Mouse (Mus musculus): ENCODE measurements around the gene Siglecg. TPM values are rescaled to one million over a fixed set of nuclear protein-coding genes. Genes with fewer than 3 reads are reported as not detected.

Gene Siglecg
- polyA plus RNA-seq, 1 experiment from 2014 or later = 3.5 TPM

DNA sequence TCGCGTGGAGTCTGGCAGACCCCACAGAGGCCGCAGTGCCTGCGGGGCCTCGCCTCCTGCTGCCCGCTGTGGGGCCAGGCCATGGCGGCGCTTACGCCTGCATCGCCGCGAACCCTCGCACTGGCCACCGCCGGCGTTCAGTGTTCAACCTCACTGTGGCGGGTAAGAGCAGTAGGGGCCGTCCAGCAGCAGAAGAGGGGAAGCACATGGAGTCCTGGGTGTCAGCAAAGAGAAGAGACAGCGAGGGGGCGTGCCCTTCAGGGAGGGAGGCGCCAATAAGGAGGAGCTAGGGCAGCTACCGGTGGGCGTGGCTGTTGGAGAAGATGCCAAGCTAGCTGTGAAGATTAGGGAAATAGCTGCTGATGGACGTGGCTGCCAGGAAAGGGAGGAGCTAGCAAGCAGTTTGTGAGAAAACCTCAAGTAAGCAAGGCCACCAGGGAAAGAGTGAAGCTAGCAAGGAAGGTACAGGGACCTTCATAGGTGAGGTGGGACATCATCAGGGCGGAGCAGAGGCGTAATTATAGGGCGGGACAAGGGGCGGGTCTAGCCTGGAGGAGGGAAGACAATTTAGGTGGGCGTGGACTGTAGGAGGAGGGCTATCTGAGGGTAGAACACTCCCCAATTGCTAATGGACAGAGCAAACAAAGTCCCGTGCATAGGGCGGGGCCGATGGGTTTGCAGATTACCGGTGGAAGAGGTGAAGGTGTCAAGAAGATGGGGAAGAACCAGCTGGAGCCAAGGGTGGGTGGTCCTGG is 57.5 kb downstream of the Siglecg start:
- Histone ChIP-seq H3K27me3 (ENCODE audit: insufficient read depth, low read length) (no peaks in the 10 kb centered on the region), H3K36me3 (replicated peaks; ENCODE audit: insufficient read depth, low read length) (no peaks in the 10 kb centered on the region), H3K27ac (ENCODE audit: low read depth) (peak overlapping the region; percentile 24; the same call in 1 of the 2 replicates), H3K4me1 (ENCODE audit: insufficient read depth) (peaks cover 16% of the 10 kb centered on the region), H3K4me3 (ENCODE audit: low read depth, low read length) (peak overlapping the region; percentile 60), H3K9ac (replicated peaks) (peak overlapping the region; percentile 49), H3K4me2 (ENCODE audit: low read depth, low read length) (peak overlapping the region; percentile 93), H3K9me3 (ENCODE audit: low read length) (no peaks in the 10 kb centered on the region)
- ATAC-seq = peak; percentile 89
- WGBS (ENCODE audit: insufficient replicate concordance) = under 1% methylated on average over 33 of the region's 33 CpGs
- TF ChIP-seq CTCF (IDR thresholded peaks at IDR 0.05; ENCODE audit: low read depth) = no peak; the same call in 1 of the 2 replicates
- no peak for TF ChIP-seq EP300 (IDR thresholded peaks at IDR 0.05; ENCODE audit: low read depth)
- DNase-seq = peak; percentile 93

DNA sequence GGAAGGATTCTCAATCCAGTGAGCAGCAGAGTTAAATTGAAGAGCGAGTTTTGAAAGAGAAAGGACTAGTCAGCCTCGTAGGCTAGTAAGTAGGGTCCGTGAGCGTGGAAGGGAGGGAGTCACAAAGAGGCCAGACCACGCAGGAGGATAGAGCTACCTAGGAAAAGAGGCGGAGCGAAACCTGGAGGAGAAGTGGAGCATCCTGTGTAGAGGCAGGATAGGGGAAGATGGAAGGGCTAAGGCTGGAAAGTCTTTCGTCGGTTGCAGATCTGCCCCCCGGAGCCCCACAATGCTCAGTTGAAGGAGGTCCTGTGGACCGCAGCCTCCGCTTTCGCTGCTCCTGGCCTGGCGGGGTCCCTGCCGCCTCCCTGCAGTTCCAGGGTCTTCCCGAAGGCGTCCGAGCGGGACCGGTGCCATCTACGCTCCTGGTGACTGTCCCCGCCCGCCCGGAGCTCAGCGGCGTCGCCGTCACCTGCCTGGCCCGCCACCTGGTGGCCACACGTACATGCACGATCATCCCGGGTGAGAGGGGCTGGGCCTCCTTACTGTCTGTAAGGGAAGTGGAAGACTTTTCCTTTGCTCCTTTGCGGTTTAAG is 58.2 kb downstream of the Siglecg start:
- no peaks in the 10 kb centered on the region for H3K27me3 ChIP-seq (ENCODE audit: insufficient read depth, low read length)
- under 1% methylated on average over 33 of the region's 33 CpGs for WGBS (ENCODE audit: insufficient replicate concordance)
- DNase-seq = peak; percentile 89
- H3K4me3 ChIP-seq (ENCODE audit: low read depth, low read length) = peak overlapping the region; percentile 60
- peaks cover 16% of the 10 kb centered on the region for H3K4me1 ChIP-seq (ENCODE audit: insufficient read depth)
- TF ChIP-seq EP300 (IDR thresholded peaks at IDR 0.05; ENCODE audit: low read depth) = no peak
- peak; percentile 95 for TF ChIP-seq CTCF (IDR thresholded peaks at IDR 0.05; ENCODE audit: low read depth)
- H3K9me3 ChIP-seq (ENCODE audit: low read length) = no peaks in the 10 kb centered on the region
- H3K9ac ChIP-seq (replicated peaks) = peak overlapping the region; percentile 49
- peak overlapping the region; percentile 93 for H3K4me2 ChIP-seq (ENCODE audit: low read depth, low read length)
- no peaks in the 10 kb centered on the region for H3K36me3 ChIP-seq (replicated peaks; ENCODE audit: insufficient read depth, low read length)
- peak overlapping the region; percentile 24; the same call in 1 of the 2 replicates for H3K27ac ChIP-seq (ENCODE audit: low read depth)
- peak; percentile 67 for ATAC-seq

Small RNA genes within 50 kb of the gene (microRNA-seq; reads per million reads assigned to microRNA genes)
- 1.6 reads per million for gene Mir7051

Other genes starting within 250 kb of the Siglecg start
- gene Zfp715, start 94.9 kb upstream of the Siglecg start, polyA plus RNA-seq (2015; fragmentation: Nextera tagmentation; extraction: Ambion mirVana) = 3.9 and 4.1 TPM in 2 replicates
- gene Siglecf, start 56.9 kb upstream of the Siglecg start, polyA plus RNA-seq (2015; fragmentation: Nextera tagmentation; extraction: Ambion mirVana) = 0.71 and 0.96 TPM in 2 replicates
- gene Lim2, start 19.5 kb downstream of the Siglecg start, polyA plus RNA-seq (2015; fragmentation: Nextera tagmentation; extraction: Ambion mirVana) = not detected in 2 replicates
- 12.6 and 16.2 TPM in 2 replicates for gene Nkg7, start 28.9 kb downstream of the Siglecg start, polyA plus RNA-seq (2015; fragmentation: Nextera tagmentation; extraction: Ambion mirVana)
- 0.22 TPM in 1 of 2 replicates, not detected in the other for gene Cldnd2, start 32.6 kb downstream of the Siglecg start, polyA plus RNA-seq (2015; fragmentation: Nextera tagmentation; extraction: Ambion mirVana)
- gene Etfb, start 35.9 kb downstream of the Siglecg start, polyA plus RNA-seq (2015; fragmentation: Nextera tagmentation; extraction: Ambion mirVana) = 759 and 760 TPM in 2 replicates
- 0.25 TPM in 1 of 2 replicates, not detected in the other for gene Gm45233, start 35.9 kb downstream of the Siglecg start, polyA plus RNA-seq (2015; fragmentation: Nextera tagmentation; extraction: Ambion mirVana)
- gene Vsig10l, start 54.9 kb downstream of the Siglecg start, polyA plus RNA-seq (2015; fragmentation: Nextera tagmentation; extraction: Ambion mirVana) = 0.70 and 1.4 TPM in 2 replicates
- not detected in 2 replicates for gene Iglon5, start 81.9 kb downstream of the Siglecg start, polyA plus RNA-seq (2015; fragmentation: Nextera tagmentation; extraction: Ambion mirVana)
- gene 4931406B18Rik, start 97.7 kb downstream of the Siglecg start, polyA plus RNA-seq (2015; fragmentation: Nextera tagmentation; extraction: Ambion mirVana) = not detected in 2 replicates
- gene Cd33, start 136.2 kb downstream of the Siglecg start, polyA plus RNA-seq (2015; fragmentation: Nextera tagmentation; extraction: Ambion mirVana) = 3.9 and 5.1 TPM in 2 replicates
- 0.14 and 0.26 TPM in 2 replicates for gene Zfp658, start 154.1 kb downstream of the Siglecg start, polyA plus RNA-seq (2015; fragmentation: Nextera tagmentation; extraction: Ambion mirVana)
- gene Zfp719, start 171.4 kb downstream of the Siglecg start, polyA plus RNA-seq (2015; fragmentation: Nextera tagmentation; extraction: Ambion mirVana) = 1.3 TPM in 2 replicates
- not detected in 2 replicates for gene Zfp819, start 199.0 kb downstream of the Siglecg start, polyA plus RNA-seq (2015; fragmentation: Nextera tagmentation; extraction: Ambion mirVana)
- gene Ceacam18, start 226.5 kb downstream of the Siglecg start, polyA plus RNA-seq (2015; fragmentation: Nextera tagmentation; extraction: Ambion mirVana) = 0.14 TPM in 1 of 2 replicates, not detected in the other